In genomic region chr3:108590786-108591529, GRCm38 (mm10) we compare ENCODE assay signal across 8 mouse cellular contexts. TPM values are rescaled to one million over a fixed set of nuclear protein-coding genes. Genes with fewer than 3 reads are reported as not detected.
DNase-seq lines count a peak whose midpoint lies in the region; ATAC-seq and TF ChIP-seq lines count a peak whose summit lies in the region.

Wdr47 (plus strand) TSS chr3:108591279.

- H3K36me3 ChIP-seq in heart, embryonic 12.5 days, result no peaks in the 10 kb centered on the region
- H3K36me3 ChIP-seq in kidney, postnatal 0 days (ENCODE audit: insufficient read depth, low read length), result no peaks in the 10 kb centered on the region
- H3K36me3 ChIP-seq in liver, embryonic 11.5 days (ENCODE audit: control insufficient read depth, insufficient read depth, low read length), result no peaks in the 10 kb centered on the region
- no peaks in the 10 kb centered on the region for H3K36me3 ChIP-seq in stomach, embryonic 14.5 days (ENCODE audit: control insufficient read depth, insufficient read depth, low read length)

- H3K27ac ChIP-seq in heart, embryonic 12.5 days (ENCODE audit: poor library complexity, severe bottlenecking), result peak within 1 kb of the TSS; percentile 60
- peak within 1 kb of the TSS; percentile 33; the same call in 1 of the 2 replicates for H3K27ac ChIP-seq in kidney, postnatal 0 days
- H3K27ac ChIP-seq in liver, embryonic 11.5 days (ENCODE audit: low read depth, low read length), result peak within 1 kb of the TSS; percentile 69; the same call in 1 of the 2 replicates
- H3K27ac ChIP-seq in stomach, embryonic 14.5 days (ENCODE audit: low read length), result peak within 1 kb of the TSS; percentile 71

- peak within 1 kb of the TSS; percentile 86 for H3K9ac ChIP-seq in heart, embryonic 12.5 days
- peak within 1 kb of the TSS; percentile 57 for H3K9ac ChIP-seq in kidney, postnatal 0 days (ENCODE audit: low read depth, low read length)
- peak within 1 kb of the TSS; percentile 73 for H3K9ac ChIP-seq in liver, embryonic 11.5 days (ENCODE audit: low read depth, low read length)
- peak within 1 kb of the TSS; percentile 43 for H3K9ac ChIP-seq in stomach, embryonic 14.5 days (replicated peaks; ENCODE audit: low read depth, low read length)

- H3K9me3 ChIP-seq in heart, embryonic 12.5 days (replicated peaks), result no peaks in the 10 kb centered on the region
- H3K9me3 ChIP-seq in kidney, postnatal 0 days (replicated peaks; ENCODE audit: low read length), result no peaks in the 10 kb centered on the region
- H3K9me3 ChIP-seq in liver, embryonic 11.5 days (ENCODE audit: control insufficient read depth, low read length), result no peaks in the 10 kb centered on the region
- H3K9me3 ChIP-seq in stomach, embryonic 14.5 days (ENCODE audit: control insufficient read depth, low read depth, low read length), result no peaks in the 10 kb centered on the region

- peak; percentile 98 for DNase-seq in CD4-positive helper T cell, adult 2 months (ENCODE audit: low read depth, low spot score)
- DNase-seq in brain, embryonic 18.5 days (ENCODE audit: low read depth, low spot score), result peak; percentile 87
- DNase-seq in kidney, postnatal 0 days (ENCODE audit: low spot score), result peak; percentile 97
- DNase-seq in liver, embryonic 11.5 days (ENCODE audit: low spot score), result peak; percentile 95
- peak; percentile 97 for DNase-seq in naive thymus-derived CD4-positive, alpha-beta T cell, adult 2 months (ENCODE audit: low read depth)

- WGBS in heart, embryonic 12.5 days, result 4% methylated on average over 44 of the region's 44 CpGs
- 4% methylated on average over 44 of the region's 44 CpGs for WGBS in kidney, postnatal 0 days
- WGBS in liver, embryonic 11.5 days, result 3% methylated on average over 44 of the region's 44 CpGs
- WGBS in stomach, embryonic 14.5 days, result 5% methylated on average over 44 of the region's 44 CpGs

- H3K4me1 ChIP-seq in heart, embryonic 12.5 days (replicated peaks), result 0 out of 2 replicates have a peak, but pooled peaks cover 4% of the 10 kb centered on the region
- 0 out of 2 replicates have a peak, but pooled peaks cover 4% of the 10 kb centered on the region for H3K4me1 ChIP-seq in kidney, postnatal 0 days (replicated peaks; ENCODE audit: insufficient read depth, low read length)
- no peaks in the 10 kb centered on the region for H3K4me1 ChIP-seq in liver, embryonic 11.5 days (replicated peaks; ENCODE audit: control insufficient read depth, insufficient read depth, low read length)
- peaks cover 7% of the 10 kb centered on the region; the same call in 1 of the 2 replicates for H3K4me1 ChIP-seq in stomach, embryonic 14.5 days (ENCODE audit: control insufficient read depth, insufficient read depth, low read length)

- no peak for TF ChIP-seq CTCF in kidney, postnatal 0 days (IDR thresholded peaks at IDR 0.05; ENCODE audit: low read depth)

- H3K4me3 ChIP-seq in heart, embryonic 12.5 days, result peak within 1 kb of the TSS; percentile 86
- peak within 1 kb of the TSS; percentile 77 for H3K4me3 ChIP-seq in kidney, postnatal 0 days (replicated peaks; ENCODE audit: low read depth, low read length)
- peak within 1 kb of the TSS; percentile 91 for H3K4me3 ChIP-seq in liver, embryonic 11.5 days (ENCODE audit: low read depth, low read length)
- H3K4me3 ChIP-seq in stomach, embryonic 14.5 days (ENCODE audit: low read depth, low read length), result peak within 1 kb of the TSS; percentile 55

- peak; percentile 99 for ATAC-seq in erythroid progenitor cell, adult 5-6 weeks (replicated peaks; ENCODE audit: low FRiP score, poor library complexity, severe bottlenecking)
- ATAC-seq in heart, embryonic 12.5 days (ENCODE audit: insufficient number of reproducible peaks, low FRiP score), result peak; percentile 100
- peak; percentile 100 for ATAC-seq in kidney, postnatal 0 days (replicated peaks; ENCODE audit: low FRiP score, low read depth)
- peak; percentile 100 for ATAC-seq in liver, embryonic 11.5 days (replicated peaks; ENCODE audit: low FRiP score)
- ATAC-seq in stomach, embryonic 14.5 days (ENCODE audit: insufficient number of reproducible peaks, insufficient read depth, low FRiP score, low read depth), result peak; percentile 100

- no peaks in the 10 kb centered on the region for H3K27me3 ChIP-seq in heart, embryonic 12.5 days (replicated peaks)
- no peaks in the 10 kb centered on the region for H3K27me3 ChIP-seq in kidney, postnatal 0 days (ENCODE audit: insufficient read depth, low read length)
- no peaks in the 10 kb centered on the region for H3K27me3 ChIP-seq in liver, embryonic 11.5 days (replicated peaks; ENCODE audit: control insufficient read depth, insufficient read depth, low read length)
- H3K27me3 ChIP-seq in stomach, embryonic 14.5 days (ENCODE audit: control insufficient read depth, insufficient read depth, low read length), result no peaks in the 10 kb centered on the region

- H3K4me2 ChIP-seq in heart, embryonic 12.5 days, result peak within 1 kb of the TSS; percentile 99
- H3K4me2 ChIP-seq in kidney, postnatal 0 days (ENCODE audit: low read length), result peak within 1 kb of the TSS; percentile 98
- peak within 1 kb of the TSS; percentile 94 for H3K4me2 ChIP-seq in liver, embryonic 11.5 days
- H3K4me2 ChIP-seq in stomach, embryonic 14.5 days (replicated peaks; ENCODE audit: low read depth, low read length), result peak within 1 kb of the TSS; percentile 95

RNA-seq across cellular contexts. Expression of gene Wdr47, which starts in this region (rescaled TPM):
- 1.3 and 2.9 TPM in 2 replicates for total RNA-seq in erythroid progenitor cell, adult 5-6 weeks (2015; ENCODE audit: low replicate concordance)
- 2.7 TPM in 1 of 2 replicates, not detected in the other for total RNA-seq in erythroid progenitor cell, adult 5-6 weeks (2017; ENCODE audit: low replicate concordance)
- polyA plus RNA-seq in heart, embryonic 12.5 days (2016; fragmentation: Nextera tagmentation; extraction: Ambion mirVana), result 9.8 and 10.4 TPM in 2 replicates
- polyA plus RNA-seq in kidney, postnatal 0 days (2015; fragmentation: Nextera tagmentation; extraction: Ambion mirVana), result 5.9 and 6.8 TPM in 2 replicates
- polyA plus RNA-seq in liver, embryonic 11.5 days (2014; fragmentation: Nextera tagmentation; extraction: Ambion mirVana), result 3.8 and 4.5 TPM in 2 replicates
- polyA plus RNA-seq in stomach, embryonic 14.5 days (2014; fragmentation: Nextera tagmentation; extraction: Ambion mirVana), result 14.0 and 15.3 TPM in 2 replicates

Comparison
In these comparisons a context has a peak if more than half of its experiments do, and no peak if none do; other contexts are left out.
1. Peak in every context shown above with its lines: DNase-seq, ATAC-seq, H3K4me3 ChIP-seq and H3K27ac ChIP-seq.